Mouse (Mus musculus) liver, embryonic 14.5 days (tissue): ENCODE measurements at regions not wholly inside any gene's neighbourhood (a gene's known extent, or its start where the extent isn't known, plus 50 kb on each side); places are given as distances from the start of the nearest gene placed in this dataset.

Experiments used
- CTCF ChIP-seq: IDR thresholded peaks from 2 replicates; pipeline ENCODE4 v1.5.1; 2016; ENCODE audit warnings: antibody characterized with exemption, low read depth, control low read depth
- EP300 ChIP-seq: IDR thresholded peaks from 2 replicates; pipeline ENCODE4 v1.6.1; 2016; ENCODE audit warnings: antibody characterized with exemption, low read depth

DNA sequence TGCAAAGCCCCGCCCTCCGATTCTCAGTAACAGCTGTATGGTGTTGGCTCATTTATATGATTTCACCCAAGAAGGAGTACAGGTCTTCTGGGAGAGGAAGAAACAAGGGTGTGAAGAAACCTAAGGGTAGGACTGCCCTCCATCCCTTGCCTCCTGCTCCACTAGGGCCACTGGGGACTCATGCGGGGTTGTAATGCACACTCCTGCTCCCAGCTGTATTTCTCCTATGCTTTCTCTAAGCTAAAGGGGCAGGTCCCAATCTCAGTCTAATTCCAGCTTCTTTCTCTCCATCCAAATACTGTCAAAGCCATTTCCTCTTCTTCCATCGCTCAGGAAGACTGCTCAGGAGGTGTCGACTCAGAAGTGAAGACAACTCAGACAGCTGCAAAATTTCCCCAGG lies 1977.0 kb upstream of the Lrrc6 start:
- TF ChIP-seq EP300 (no peak), CTCF (no peak)
